Mouse (Mus musculus): Measurements from ENCODE around the gene Rnasel. TPM values are rescaled to one million over a fixed set of nuclear protein-coding genes. Genes with fewer than 3 reads are reported as not detected.

The Rnasel gene
- 1 to 10 TPM; 5.8 to 6.1 TPM for total RNA-seq (2021)

DNA sequence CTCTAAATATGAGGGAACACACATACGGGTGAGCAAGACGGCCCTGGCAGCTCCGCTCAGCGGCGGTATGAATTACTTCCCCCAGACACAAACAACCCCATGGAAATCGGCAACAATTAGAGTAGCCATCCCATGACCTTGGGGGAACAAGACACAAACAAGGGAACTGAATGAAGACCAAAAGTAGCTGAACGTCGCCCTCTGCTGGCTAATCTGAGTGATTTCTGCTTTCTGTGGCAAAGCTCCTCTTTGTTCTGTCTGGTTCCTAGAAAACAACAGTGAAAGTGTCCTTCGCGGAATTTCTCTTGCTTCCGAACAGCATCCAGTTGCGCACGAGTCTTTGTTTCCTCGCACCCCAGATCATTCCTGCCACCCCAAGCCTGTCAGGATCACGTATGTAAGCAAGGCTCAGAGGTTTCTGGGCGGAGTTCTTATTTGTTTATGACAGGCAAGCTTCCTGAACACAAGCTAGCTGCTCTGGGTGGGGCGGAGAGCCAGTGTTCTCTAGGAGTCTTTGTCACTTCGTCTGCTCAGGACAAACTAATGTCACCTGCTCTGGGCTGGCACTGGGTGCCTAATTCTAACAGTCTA lies at the start of gene Rnasel:
Gene Rnasel (plus strand): TSS at position 216 of the 591 bp plus-strand sequence.
- DNase-seq (ENCODE audit: low spot score), result peak; percentile 32
- intact Hi-C loops (cut with DNase I), result loop anchor here (5.0 kb wide), 2 partner anchors 58 to 262 kb away; partner anchors contain the start of gene Dhx9

DNA sequence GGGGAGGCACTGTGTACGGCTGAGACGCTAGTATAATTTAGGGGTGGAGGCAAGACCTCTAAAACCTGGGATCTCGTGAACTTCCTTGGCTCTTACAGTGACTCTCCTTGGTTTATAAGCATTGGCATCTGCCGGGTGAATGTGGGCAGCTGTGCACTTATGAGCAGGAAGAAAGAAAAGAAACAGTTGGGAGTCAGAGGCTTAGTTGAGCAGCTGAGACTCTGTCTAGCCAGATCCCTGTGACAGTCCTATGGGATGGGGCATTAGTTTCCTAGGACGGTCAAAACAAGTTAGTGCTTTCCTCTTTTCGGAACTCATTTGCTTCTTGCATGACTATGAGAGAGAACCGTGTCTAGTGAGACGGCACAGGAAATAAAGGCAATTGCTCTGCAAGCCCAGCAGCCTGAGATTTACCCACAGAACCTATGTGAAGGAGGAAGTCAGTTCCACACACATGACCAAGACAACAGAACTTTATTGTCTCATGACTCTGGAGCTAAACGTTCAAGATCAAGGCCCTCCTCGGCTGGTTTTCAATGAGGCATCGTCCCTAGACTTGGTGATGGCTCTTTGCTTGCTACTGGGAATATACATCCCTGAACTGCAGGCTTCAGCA lies 48.7 kb upstream of the Rnasel start:
- intact Hi-C loops (cut with DNase I), result no loop called here
- DNase-seq (ENCODE audit: low spot score), result no peak

DNA sequence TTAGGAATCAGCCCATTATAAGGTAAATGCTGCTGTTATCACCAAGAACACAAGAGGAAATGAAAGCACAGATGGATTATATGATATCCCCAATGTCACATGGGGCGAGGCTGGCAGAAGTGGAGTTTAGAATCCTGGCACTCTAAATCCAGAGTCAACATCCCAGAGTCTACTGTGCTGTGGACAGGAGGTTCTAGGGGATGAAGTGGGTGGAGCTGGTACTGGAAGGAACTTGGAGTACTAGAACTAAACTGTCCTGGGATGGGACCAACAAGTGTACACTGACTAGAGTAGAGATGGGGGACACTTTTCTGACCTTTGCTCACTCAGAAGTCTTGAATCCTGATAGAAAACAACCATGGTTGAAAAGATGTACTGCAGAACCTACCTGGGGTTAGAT lies 47.8 kb upstream of the Rnasel start:
- DNase-seq (ENCODE audit: low spot score), result no peak
- intact Hi-C loops (cut with DNase I), result no loop called here

- intact Hi-C loops (cut with DNase I), result no loop called here
- DNase-seq (ENCODE audit: low spot score), result no peak
Observed at GRCm38 (mm10) chr1:153702166-153702852, 46.9 kb upstream of the Rnasel start.

DNA sequence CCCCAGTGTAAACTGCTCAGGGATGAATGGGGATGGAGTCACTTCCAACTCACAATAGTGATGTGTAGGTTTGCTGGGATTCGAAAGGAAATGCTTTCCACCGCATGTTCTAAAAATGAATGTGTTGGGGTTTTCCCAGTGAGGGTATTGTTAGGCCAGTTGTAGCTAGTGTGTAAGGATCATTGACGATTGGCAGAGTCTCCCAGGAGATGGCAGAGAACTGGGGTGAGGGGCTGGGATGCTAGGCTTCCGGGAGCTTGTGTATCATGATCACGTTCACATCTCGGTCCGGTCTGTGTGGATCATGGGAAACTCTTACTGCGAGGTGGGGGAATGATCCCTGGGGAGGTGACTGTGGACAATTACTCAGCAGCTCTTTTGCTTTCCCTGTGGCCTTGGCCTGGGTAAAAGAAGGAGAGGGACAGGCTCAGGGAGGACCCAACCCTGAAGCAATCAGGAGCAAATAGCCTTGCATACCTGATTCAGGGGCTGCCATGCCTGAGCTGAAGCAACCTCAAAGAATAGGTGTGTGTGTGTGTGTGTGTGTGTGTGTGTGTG lies 46.3 kb upstream of the Rnasel start:
- intact Hi-C loops (cut with DNase I), result no loop called here
- no peak for DNase-seq (ENCODE audit: low spot score)

GRCm38 (mm10) chr1:153703445-153703991 lies 45.7 kb upstream of the Rnasel start:
- intact Hi-C loops (cut with DNase I), result no loop called here
- DNase-seq (ENCODE audit: low spot score), result no peak

DNA sequence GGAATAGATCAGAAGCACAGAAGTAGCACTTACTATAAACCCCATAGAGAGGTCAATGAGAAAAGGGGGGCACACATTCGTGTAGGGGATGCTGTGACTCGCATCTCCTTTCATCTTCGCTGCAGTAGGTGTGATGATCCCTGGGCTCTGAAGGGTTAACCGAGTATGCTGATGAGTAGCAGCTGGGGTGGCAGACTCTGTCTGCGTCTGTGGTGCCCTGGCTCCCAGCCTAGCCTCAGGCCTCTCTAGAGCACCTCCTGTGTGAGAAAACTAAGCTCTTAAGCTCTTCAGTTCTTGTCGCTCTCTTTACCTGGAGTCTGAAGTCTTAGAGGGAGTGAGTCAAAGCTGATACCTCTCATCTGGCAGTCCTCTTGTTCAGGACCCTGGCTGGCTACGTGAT lies 45.1 kb upstream of the Rnasel start:
- DNase-seq (ENCODE audit: low spot score), result no peak
- intact Hi-C loops (cut with DNase I), result no loop called here

DNA sequence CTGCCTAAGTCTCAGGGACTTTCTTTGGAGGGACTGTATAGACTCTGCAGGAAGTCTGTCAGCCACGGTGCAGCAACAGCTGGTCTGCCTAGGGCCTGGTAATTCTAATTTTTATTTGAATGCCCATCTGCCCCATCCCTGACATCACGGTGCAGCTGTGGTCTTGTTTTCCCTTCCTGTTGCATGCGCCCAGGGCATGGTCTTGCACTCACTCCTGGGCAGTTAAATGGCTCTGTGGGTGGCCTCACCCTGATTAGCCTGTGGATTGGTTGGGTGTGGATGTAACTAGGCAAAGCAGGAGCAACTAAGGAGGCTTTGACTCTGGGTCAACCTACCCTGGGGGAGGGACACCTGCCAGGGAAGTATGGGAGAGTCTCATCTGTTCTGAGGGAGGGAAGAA lies 44.2 kb upstream of the Rnasel start:
- DNase-seq (ENCODE audit: low spot score), result no peak
- intact Hi-C loops (cut with DNase I), result no loop called here

DNA sequence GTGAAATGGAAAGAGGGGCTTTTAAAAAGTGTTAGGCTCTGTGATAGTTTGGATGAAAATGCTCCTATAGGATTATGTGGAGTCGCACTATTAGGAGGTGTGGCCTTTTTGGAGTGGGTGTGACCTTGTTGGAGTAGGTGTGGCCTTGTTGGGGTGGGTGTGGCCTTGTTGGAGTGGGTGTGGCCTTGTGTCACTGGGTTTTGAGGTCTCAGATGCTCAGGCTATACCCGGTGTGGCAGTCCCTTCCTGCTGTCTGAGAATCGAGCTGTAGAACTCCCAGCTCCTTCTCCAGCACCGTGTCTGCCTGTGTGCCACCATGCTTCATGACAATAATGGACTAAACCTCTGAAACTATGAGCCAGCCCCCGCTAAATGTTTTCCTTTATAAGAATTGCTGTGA lies 40.6 kb upstream of the Rnasel start:
- no peak for DNase-seq (ENCODE audit: low spot score)
- intact Hi-C loops (cut with DNase I), result no loop called here

DNA sequence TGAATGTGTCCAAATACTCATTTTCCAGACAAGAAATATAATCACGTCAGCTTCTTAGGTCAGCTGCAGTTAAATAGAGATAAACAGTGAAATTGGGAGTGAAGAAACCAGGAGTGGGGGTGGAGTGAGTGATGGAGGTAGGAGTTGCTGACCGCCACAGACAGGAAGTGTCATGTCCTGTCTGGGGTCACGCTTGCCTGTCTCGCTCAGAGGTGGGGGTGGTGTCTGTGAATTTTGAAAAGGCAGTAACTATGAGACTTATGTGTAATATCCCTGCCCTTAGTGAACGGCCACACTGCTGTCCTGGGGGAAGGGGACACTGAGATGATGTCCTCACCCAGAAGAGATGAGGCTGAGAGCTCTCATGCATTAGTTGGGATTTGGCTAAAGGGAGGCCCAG lies 39.8 kb upstream of the Rnasel start:
- no peak for DNase-seq (ENCODE audit: low spot score)
- intact Hi-C loops (cut with DNase I), result no loop called here

- intact Hi-C loops (cut with DNase I), result no loop called here
- no peak for DNase-seq (ENCODE audit: low spot score)
Observed at GRCm38 (mm10) chr1:153711544-153712262, 37.5 kb upstream of the Rnasel start.

- intact Hi-C loops (cut with DNase I), result no loop called here
- DNase-seq (ENCODE audit: low spot score), result no peak
Observed at GRCm38 (mm10) chr1:153712633-153713032, 36.6 kb upstream of the Rnasel start.

DNA sequence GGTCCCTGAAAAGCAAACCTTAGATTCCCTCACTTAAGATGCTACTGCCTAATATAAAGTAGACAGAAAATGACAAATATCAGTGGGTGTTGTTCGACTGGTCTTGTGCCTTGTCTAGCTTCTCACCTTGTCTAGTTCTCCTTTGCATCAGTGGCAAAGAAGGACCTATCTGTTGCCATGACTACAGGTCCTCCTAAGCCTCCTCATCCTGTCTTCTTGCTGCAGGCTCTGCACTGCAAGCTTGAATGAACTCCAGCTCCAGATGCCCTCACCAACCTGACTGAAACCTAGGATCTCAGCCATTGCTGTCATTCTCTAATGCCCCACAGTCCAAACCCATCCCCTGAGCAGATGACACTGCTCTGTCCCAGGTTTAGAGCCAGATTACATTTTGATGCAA lies 31.2 kb upstream of the Rnasel start:
- intact Hi-C loops (cut with DNase I), result no loop called here
- no peak for DNase-seq (ENCODE audit: low spot score)

GRCm38 (mm10) chr1:153720935-153721334 lies 28.3 kb upstream of the Rnasel start:
- intact Hi-C loops (cut with DNase I), result no loop called here

DNA sequence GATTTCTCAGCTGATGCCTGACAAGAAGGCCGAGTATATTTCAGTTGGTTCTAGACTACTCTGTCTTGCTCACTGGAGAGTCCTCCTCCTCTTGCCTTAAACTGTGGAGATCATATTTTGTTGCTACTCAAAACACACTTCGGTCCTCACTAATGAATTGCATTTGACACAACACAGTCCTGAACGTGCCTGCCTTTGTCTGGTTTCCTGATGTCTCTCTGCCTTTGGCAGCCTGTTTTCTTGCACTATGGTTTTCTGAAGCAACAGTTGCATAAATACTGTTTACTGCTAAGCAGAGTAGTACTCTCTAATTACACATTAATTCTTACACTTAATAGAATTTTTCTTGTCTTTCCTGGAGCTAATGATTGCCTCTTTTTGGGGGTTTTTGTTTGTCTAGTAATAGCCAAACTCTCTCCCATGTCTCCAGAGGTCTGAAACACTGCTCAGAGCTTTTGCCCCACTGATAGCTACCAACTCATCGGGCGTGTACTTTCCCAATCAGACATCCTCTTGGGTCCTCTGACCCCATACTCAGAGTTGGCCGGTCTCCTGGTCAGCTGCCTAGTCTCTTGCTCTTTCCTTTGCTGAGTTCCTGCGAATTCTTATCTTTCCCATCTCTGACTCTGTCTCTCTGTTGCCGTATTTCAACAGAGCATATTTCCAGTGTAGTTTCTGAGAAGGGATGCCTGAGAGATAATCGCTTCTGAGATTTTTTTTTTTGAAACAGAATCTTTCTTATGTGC lies 27.5 kb upstream of the Rnasel start:
- intact Hi-C loops (cut with DNase I), result no loop called here
- DNase-seq (ENCODE audit: low spot score), result no peak

More at GRCm38 (mm10) chr1:153720935-153721334, 28.3 kb upstream of the Rnasel start:
- DNase-seq (ENCODE audit: low spot score), result no peak

DNA sequence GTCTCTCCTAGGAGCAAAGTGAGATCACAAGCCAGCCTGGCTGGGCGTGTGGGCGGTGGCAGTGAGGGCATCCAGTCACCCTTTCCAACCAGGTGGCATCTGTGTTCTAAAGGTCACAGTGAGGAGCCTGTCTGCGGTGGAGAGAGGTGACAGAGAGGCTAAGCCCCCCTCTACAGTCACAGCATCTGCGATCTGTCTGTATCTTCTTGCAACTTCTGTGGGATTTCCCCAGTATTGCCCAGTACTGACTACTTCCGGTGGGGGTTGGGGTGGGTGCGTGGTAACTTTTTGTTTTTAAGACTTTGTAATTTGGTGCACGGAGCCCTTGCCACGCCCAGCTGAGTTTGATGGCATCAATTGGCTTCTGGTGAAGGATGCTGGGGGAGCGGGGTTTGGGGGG lies 25.8 kb upstream of the Rnasel start:
- DNase-seq (ENCODE audit: low spot score), result no peak
- intact Hi-C loops (cut with DNase I), result no loop called here

DNA sequence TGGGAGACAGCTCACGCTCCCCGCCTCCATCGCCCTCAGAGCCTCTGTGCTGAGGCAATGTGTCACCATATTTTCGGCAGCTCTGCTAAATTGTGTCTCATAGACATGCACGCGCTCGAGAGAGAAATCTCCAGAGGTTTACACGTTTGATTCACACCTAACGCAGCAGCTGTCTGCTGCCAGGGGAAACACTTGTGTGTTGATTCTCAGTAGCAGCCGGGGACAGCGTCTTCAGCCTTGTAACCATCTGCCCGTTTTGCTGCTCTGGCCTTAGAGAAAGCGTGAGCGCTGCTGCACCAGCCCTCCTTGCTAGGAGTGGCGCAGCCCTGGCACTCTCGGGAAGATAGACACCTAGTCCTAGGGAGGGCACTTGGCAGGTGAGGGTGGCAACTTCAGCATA lies 22.6 kb upstream of the Rnasel start:
- no peak for DNase-seq (ENCODE audit: low spot score)
- intact Hi-C loops (cut with DNase I), result loop anchor here (5.0 kb wide), 1 partner anchor 49 kb away; no protein-coding TSS in a partner anchor

DNA sequence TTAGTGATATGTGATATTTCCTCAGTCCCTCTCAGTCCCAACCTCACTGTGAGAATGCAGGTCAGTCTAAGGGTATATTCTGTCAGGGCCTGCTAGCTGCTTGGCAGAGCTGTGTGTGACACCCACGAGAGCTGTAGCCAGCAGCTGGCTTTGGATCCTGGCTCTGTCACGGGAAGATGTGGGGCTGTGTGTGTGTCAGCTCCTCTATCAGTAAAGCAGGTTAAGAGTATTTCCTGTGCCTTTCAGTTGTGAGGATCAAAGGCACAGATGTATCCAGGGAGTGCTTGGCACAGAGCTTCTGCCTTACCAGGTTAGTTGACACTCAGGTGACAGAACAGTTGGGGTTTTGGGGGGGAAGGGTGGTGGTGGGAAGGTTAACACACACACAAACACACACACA lies 19.4 kb upstream of the Rnasel start:
- no peak for DNase-seq (ENCODE audit: low spot score)

GRCm38 (mm10) chr1:153730671-153731070 lies 18.6 kb upstream of the Rnasel start:
- DNase-seq (ENCODE audit: low spot score), result peak; percentile 77

More for the DNA sequence above, 19.4 kb upstream of the Rnasel start:
- intact Hi-C loops (cut with DNase I), result loop anchor here (5.0 kb wide), 1 partner anchor 53 kb away; no protein-coding TSS in a partner anchor

More at GRCm38 (mm10) chr1:153730671-153731070, 18.6 kb upstream of the Rnasel start:
- intact Hi-C loops (cut with DNase I), result no loop called here
